Mouse (Mus musculus) kidney, postnatal 0 days (tissue): Measurements from ENCODE around the gene Slc12a9. TPM values are rescaled to one million over a fixed set of nuclear protein-coding genes. Genes with fewer than 3 reads are reported as not detected.

Experiments
- ATAC-seq: fragments of 200-750 bp; cut with Nextera tagmentation; replicated peaks from 2 replicates; pipeline ENCODE4 v1.8.0; 2017; ENCODE audit warnings: low read depth, moderate number of reproducible peaks, moderate TSS enrichment, moderate library complexity; ENCODE audit not compliant: low FRiP score
- DNase-seq: peaks from one replicate; pipeline ENCODE4 v3.0.0-alpha.2; 2016; ENCODE audit warnings: low spot score
- H3K27ac ChIP-seq: fragments of 300-500 bp; sonication (generic); 2 replicates; pipeline ENCODE4 v1.5.1; 2014; ENCODE audit warnings: mild to moderate bottlenecking
- H3K27me3 ChIP-seq: fragments of 300-500 bp; sonication (generic); 2 replicates; pipeline ENCODE4 v1.6.1; 2014; ENCODE audit warnings: low read length, mixed read lengths; ENCODE audit not compliant: insufficient read depth
- H3K36me3 ChIP-seq: fragments of 300-500 bp; sonication (generic); 2 replicates; pipeline ENCODE4 v1.6.1; 2014; ENCODE audit warnings: low read length, mixed read lengths; ENCODE audit not compliant: insufficient read depth
- H3K4me1 ChIP-seq: fragments of 300-500 bp; sonication (generic); replicated peaks from 2 replicates; pipeline ENCODE4 v1.6.1; 2014; ENCODE audit warnings: antibody characterized with exemption, low read length, mixed read lengths; ENCODE audit not compliant: insufficient read depth
- H3K4me2 ChIP-seq: fragments of 300-500 bp; sonication (generic); 2 replicates; pipeline ENCODE4 v1.6.1; 2014; ENCODE audit warnings: mild to moderate bottlenecking, low read length, moderate library complexity, mixed read lengths
- H3K4me3 ChIP-seq: fragments of 300-500 bp; sonication (generic); replicated peaks from 2 replicates; pipeline ENCODE4 v1.5.1; 2014; ENCODE audit warnings: low read depth, low read length
- H3K9ac ChIP-seq: fragments of 300-500 bp; sonication (generic); 2 replicates; pipeline ENCODE4 v1.6.1; 2014; ENCODE audit warnings: low read depth, low read length
- H3K9me3 ChIP-seq: fragments of 300-500 bp; sonication (generic); replicated peaks from 2 replicates; pipeline ENCODE4 v1.6.1; 2016; ENCODE audit warnings: low read length, inconsistent platforms, mixed read lengths
- CTCF ChIP-seq: IDR thresholded peaks from 2 replicates; pipeline ENCODE4 v1.5.1; 2016; ENCODE audit warnings: antibody characterized with exemption, low read depth, mild to moderate bottlenecking, moderate library complexity
- WGBS: fragments of 180-500 bp; shearing (Covaris S2); extraction: QIAGEN DNeasy Blood & Tissue Kit; methylation state at CpG from one replicate; pipeline ENCODE4 v1.1.7; 2014; 5-methylcytosine and 5-hydroxymethylcytosine counted together
- polyA plus RNA-seq: library from polyadenylated mRNA; unstranded; fragments of >200 nt; fragmentation: Nextera tagmentation; extraction: Ambion mirVana; gene quantifications from 2 replicates; pipeline ENCODE4 v1.2.1, GENCODE M21; 2015

Slc12a9 gene
- polyA plus RNA-seq, 1 experiment from 2014 or later = 11.8 TPM

DNA sequence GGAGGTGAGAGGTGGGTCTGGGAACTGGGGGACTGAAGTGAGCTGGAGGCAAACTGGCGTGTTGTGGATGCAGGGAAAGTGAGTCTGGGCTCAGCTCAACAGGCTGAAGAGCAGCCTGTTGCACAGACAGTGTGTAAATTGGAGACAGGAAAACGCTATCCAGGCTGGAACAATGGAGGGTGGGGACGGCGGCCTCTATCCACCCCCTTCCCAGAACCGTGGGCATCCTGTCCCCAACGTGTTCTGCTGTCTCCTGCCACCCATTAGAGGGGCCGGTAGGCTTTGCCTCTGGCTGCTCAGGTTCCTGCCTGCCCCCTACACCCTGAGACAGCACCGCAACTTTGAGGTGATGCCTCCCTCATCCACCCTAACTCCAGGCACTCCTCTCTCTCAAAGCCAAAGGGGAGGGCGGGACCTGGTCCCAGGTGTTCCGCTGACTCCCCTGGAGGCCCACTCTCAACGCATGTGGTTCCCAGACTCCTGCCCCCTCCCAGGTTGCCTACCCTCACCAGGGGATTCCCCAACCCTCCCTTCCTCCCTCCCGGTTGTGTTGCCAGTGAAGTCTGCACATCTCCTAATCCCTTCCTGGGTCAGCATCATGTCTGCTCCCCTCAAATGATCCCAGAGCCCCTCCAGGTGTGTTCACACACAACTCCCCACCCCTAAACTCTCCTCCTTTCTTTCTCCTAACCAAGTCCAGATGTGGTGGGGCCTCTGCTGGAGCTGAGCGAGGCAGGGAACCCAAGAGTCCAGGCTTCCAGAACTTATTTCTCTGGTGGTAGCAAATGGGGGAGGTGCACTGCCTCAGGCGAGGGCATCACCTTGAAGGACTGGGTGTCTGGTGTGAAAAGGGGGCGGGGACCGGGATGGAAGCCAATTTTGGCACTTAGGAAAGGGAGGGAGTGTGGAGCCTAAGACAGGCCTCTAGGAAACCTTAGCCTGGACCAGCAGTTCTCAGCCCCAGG, 18.9 kb upstream of the Slc12a9 start:
- H3K4me3 ChIP-seq = peak overlapping the region; percentile 90
- no peaks in the 10 kb centered on the region for H3K27me3 ChIP-seq
- no peaks in the 10 kb centered on the region for H3K9me3 ChIP-seq
- 8% methylated on average over 16 of the region's 16 CpGs for WGBS
- DNase-seq (peak; percentile 46), ATAC-seq (no peak)
- TF ChIP-seq CTCF = no peak
- H3K9ac ChIP-seq = peak overlapping the region; percentile 92
- H3K4me1 ChIP-seq = peaks cover 26% of the 10 kb centered on the region
- peak overlapping the region; percentile 98 for H3K27ac ChIP-seq
- H3K36me3 ChIP-seq = peaks cover 33% of the 10 kb centered on the region
- peak overlapping the region; percentile 76 for H3K4me2 ChIP-seq

DNA sequence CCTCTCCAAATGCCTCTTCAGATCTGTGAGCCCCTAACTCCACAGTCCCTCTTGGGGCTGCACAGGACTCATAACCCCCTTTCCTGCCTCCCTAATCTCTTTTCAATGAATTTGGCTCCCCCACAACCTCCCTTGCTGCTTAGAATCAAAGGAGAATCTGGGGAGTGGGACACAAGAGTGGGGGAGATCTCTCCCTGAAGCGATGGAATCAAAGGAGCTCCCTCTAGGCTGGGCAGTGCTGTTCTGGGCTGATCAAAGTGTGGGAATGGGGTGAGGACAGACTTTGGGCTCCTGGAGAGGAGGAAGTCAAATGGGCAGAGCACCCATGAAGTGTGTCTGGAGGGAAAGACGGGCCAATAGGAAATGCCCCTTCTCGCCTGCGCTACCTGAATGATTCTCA, 18.0 kb upstream of the Slc12a9 start:
- Histone ChIP-seq H3K4me1 (peaks cover 33% of the 10 kb centered on the region), H3K36me3 (peaks cover 27% of the 10 kb centered on the region), H3K9ac (peak overlapping the region; percentile 92), H3K27ac (peak overlapping the region; percentile 98), H3K4me2 (peak overlapping the region; percentile 76), H3K27me3 (no peaks in the 10 kb centered on the region), H3K4me3 (peak overlapping the region; percentile 90), H3K9me3 (no peaks in the 10 kb centered on the region)
- WGBS = 4% methylated on average over 4 of the region's 4 CpGs
- ATAC-seq = no peak
- DNase-seq = no peak
- no peak for TF ChIP-seq CTCF

DNA sequence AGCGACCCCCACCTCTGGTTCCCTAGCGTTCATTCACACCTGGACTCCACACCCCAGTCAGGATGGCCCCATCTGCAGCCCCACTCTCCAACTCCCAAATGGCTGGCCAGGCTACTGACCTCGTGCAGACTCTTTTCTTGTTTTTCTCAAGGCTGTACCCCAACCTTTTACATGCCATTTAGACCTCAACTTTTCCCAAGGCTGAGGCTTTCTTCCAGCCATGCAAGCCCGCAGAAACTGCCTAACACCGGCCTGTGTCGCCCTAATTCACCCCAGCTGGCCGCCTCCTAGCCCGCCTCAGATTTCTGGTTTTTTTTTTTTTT, 17.6 kb upstream of the Slc12a9 start:
- Histone ChIP-seq H3K27ac (peak overlapping the region; percentile 98), H3K9me3 (no peaks in the 10 kb centered on the region), H3K36me3 (peaks cover 24% of the 10 kb centered on the region), H3K4me2 (peak overlapping the region; percentile 76), H3K4me3 (peak overlapping the region; percentile 90), H3K9ac (peak overlapping the region; percentile 92), H3K4me1 (peaks cover 33% of the 10 kb centered on the region), H3K27me3 (no peaks in the 10 kb centered on the region)
- no peak for ATAC-seq
- DNase-seq = no peak
- TF ChIP-seq CTCF = no peak
- WGBS = 1% methylated on average over 8 of the region's 8 CpGs

DNA sequence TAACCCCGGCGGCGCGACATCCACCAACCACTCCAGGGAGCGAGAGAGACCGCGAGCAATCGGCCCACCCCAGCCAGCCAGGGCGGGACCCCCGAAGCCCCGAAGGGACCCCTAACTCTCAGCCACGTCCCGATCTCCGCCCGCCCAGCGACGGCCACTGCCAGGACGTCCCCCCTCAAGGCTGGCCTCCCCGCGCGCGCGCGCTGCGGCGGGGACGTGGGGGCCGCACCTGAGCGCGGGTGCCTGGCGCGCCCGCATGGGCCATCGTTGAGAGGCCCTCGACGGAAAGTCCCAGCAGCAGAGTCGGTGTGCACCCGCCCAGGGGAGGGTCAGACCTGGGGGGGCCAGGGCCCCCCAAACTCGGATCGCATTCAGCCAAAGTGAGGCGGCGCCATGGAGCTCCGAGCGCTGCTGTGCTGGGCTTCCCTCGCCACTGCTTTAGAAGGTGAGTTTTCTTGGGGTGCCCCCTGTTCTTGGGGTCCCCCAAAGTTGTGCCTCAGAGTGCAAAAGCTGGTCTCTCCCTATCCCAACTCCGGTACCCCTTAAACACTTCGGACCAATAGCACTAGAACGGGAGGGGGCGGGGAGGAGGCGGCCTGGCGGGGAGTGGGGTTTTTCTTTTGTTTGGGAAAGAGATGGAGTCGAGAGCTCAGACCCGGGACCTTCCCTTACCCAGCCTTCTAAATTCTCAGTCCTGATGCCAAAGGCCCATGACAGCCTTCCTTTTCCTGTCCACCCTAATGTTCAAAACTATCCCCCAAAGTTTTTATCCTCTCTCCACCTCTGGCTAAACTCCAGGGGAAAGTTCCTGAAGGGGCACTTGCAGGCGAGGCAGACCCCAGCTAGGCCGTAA, 17.0 kb upstream of the Slc12a9 start:
- Histone ChIP-seq H3K4me2 (peak overlapping the region; percentile 76), H3K9ac (peak overlapping the region; percentile 92), H3K36me3 (peaks cover 18% of the 10 kb centered on the region), H3K27ac (peak overlapping the region; percentile 98), H3K27me3 (no peaks in the 10 kb centered on the region), H3K4me3 (peak overlapping the region; percentile 90), H3K4me1 (peaks cover 33% of the 10 kb centered on the region), H3K9me3 (no peaks in the 10 kb centered on the region)
- ATAC-seq = peak; percentile 38
- WGBS = under 1% methylated on average over 55 of the region's 55 CpGs
- no peak for TF ChIP-seq CTCF
- DNase-seq = peak; percentile 24

DNA sequence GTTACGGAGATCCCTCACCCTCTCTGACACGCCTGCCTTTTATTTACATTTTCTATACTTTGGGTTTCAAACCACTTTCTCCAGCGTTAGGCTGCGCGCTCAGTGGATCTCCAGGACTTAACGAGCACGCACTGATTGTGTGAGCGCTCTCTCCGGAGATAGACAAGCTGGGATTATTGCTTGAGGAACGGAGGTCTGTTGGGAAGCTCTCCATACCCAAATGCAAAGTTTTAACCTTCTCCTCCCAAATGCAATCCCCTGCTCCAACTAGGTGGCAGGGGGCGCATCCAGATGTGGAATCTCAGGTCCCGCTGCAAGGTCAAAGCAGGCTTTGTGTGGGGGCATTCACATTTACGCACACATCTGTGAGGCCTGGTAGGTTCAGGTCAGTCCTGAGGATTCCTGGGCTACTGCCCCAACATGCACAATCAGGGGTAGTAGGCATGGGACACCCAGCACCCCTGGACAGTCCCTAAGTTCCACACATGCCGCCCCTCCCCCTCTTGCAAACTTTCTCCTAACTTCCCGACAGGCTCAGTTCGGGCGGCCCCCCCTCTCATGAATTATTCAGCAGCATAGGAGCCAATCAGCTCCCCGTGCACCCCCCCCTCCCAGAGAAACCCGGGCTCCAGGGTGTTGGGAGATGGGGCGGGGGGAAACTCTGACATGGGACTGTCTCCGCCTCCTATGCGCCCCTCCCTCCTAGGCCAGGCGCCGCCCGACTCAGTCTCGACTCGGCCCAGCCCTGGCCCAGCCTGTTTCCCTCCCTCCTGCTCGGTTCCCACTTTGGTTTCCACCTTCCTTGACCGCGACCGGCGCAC, 16.2 kb upstream of the Slc12a9 start, which contains the start of gene Ephb4:
Gene Ephb4, plus strand, starts transcription at position 726 of the 821 bp plus-strand sequence.
- H3K27me3 ChIP-seq = no peaks in the 10 kb centered on the region
- H3K9me3 ChIP-seq = no peaks in the 10 kb centered on the region
- peak; percentile 50 for TF ChIP-seq CTCF
- peaks cover 33% of the 10 kb centered on the region for H3K4me1 ChIP-seq
- peak; percentile 94 for ATAC-seq
- WGBS = 2% methylated on average over 29 of the region's 32 CpGs
- peak within 1 kb of the TSS; percentile 92 for H3K9ac ChIP-seq
- H3K4me2 ChIP-seq = peak within 1 kb of the TSS; percentile 76
- peak within 1 kb of the TSS; percentile 90 for H3K4me3 ChIP-seq
- peaks cover 11% of the 10 kb centered on the region; the same call in 1 of the 2 replicates for H3K36me3 ChIP-seq
- peak within 1 kb of the TSS; percentile 98 for H3K27ac ChIP-seq
- peak; percentile 98 for DNase-seq
